Mouse (Mus musculus) megakaryocyte, embryonic 14.5 days (primary cell): ENCODE data around the gene Ccdc27.

ENCODE experiments used
- FLI1 ChIP-seq: IDR thresholded peaks from 2 replicates; pipeline ENCODE4 v1.6.1; 2012; ENCODE audit warnings: low read length, inconsistent platforms, mixed read lengths
- GATA1 ChIP-seq: IDR thresholded peaks from 3 replicates; pipeline ENCODE4 v1.6.1; 2012; ENCODE audit warnings: mixed read lengths, low read length, inconsistent platforms, borderline replicate concordance

- TF ChIP-seq FLI1 (no peak), GATA1 (no peak)
Observed at GRCm38 (mm10) chr4:154071521-154071920, 29.0 kb upstream of the Ccdc27 start.
